Mouse (Mus musculus) A20 (cell line): ENCODE measurements around the gene Zfp820.
"Not testable (repeated sequence)": the region's sequence is repeated elsewhere in the genome, so short reads cannot be mapped to it uniquely, and the experiment has no call there.

Experiments
- DNase-seq: peaks from one replicate; pipeline ENCODE4 v3.0.0-alpha.2; 2011; ENCODE audit warnings: low read depth, low spot score

The Zfp820 gene

DNA sequence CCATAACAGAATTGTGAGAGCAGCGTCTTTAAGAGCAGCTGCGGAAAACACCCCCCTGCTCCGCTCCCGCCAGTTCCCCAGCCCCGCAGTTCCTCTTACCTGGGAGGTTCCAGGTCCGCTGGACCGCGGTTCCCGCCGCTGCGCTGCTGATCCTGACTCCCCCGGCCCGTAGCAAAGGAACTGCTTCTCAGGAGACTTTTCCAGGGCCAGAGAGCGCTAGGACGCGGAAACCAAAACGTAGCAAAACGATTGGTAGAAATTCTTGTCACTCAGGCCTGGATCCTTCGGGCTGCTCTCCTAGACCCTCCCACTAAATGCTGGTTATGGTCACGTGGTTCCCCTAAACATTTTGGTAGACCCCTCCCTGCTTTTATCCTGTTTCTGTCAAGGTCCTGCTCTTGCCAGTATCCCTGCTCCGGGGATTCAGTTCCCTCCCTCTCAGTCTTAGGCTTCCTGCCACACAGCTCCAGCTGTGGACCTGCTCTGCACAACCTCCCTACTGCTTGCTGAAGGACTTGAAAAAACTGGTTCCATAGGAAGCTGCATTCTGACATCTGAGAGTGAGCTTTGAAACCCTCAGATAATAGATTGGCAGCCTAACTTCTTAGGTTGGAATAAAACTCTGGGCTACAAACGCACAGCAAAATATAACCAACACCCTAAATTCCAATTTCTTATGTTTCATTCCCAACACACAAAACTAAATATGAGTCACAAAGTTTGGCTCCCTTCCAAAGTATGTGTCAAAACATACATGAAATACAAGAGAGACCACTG is at the start of gene Zfp820:
Gene Zfp820 (minus strand): TSS at position 228 of the 777 bp plus-strand sequence.
- no peak for DNase-seq

- no peak for DNase-seq
Measured at GRCm38 (mm10) chr17:21871256-21871655, 25.7 kb upstream of the Zfp820 start.

- DNase-seq: not testable (repeated sequence)
Measured at GRCm38 (mm10) chr17:21846322-21846582, 680 bp upstream of the Zfp820 start.

- peak; percentile 7 for DNase-seq
Measured at GRCm38 (mm10) chr17:21838510-21838909, 7.1 kb downstream of the Zfp820 start.

DNA sequence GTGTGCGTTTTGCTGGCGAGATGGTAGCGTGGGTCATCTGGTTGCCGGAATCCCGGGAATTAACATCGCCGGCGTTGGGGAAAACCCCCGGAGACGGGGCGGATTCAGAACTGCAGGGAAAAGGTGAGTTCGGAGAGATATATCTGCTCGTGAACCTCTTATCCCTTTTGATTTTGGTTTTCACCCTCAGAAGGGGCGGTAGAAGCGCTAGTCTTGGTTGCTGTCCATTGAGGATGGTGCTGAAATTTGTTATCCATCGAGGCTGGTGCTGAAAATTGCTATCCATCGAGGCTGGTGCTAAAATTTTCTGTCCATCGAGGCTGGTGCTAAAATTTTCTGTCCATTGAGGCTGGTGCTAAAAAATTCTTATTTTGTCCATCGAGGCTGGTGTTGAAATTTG is 44.2 kb downstream of the Zfp820 start:
- DNase-seq: peak; percentile 22

DNA sequence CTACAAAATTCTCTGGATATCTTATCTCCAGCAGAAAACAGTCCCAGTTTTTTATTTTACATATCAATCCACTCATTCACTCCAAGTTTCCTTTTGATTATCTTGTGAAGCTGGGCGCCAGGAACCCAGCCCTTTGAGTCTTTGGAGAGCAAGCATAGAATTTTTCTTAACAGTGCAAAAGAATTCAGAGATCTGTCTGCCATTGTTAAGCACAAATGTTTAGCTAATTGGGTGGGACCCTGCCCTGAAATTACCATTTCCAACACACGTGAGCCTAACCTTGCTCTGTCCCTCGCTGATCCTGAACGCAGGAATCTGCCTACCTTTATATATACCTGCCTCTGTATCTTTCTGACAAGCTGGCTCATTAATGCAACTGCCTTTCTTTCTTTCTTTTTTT is 53.3 kb downstream of the Zfp820 start:
- DNase-seq: no peak

DNA sequence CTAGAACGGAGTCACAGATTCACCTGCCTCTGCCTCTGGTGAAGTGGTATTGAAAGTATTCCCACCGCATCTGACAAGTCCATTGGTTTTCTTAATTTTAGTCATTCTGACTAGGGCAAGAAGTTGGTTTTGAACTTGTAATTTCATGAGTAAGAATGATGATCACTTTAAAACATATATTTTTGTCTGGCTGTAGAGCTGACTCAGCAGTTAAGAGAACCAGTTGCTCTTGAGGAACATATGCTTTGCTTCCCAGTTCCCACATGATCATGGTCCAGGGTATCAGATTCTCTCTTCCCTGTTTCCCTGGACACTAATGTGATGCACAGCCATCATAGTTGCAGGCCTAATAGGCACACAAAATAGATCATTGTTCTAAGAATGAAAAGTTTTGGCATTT is 75.2 kb downstream of the Zfp820 start:
- DNase-seq: no peak
